In genomic region chrX:20543867-20544266, GRCm38 (mm10) we compare ENCODE assay signal across 33 mouse cellular contexts. TPM values are rescaled to one million over a fixed set of nuclear protein-coding genes. Genes with fewer than 3 reads are reported as not detected.
"Had no signal": no experiment of that assay in that cellular context is flagged by ENCODE, and none has a peak within 500 bp of the region (broad histone marks: within the 10 kb centered on the region; RNA-seq: fewer than 3 reads in every experiment).

No protein-coding gene starts in this region.

- H3K9me3 ChIP-seq: limb, embryonic 10.5 days; limb, embryonic 12.5 days; limb, embryonic 13.5 days; limb, embryonic 15.5 days; liver, embryonic 12.5 days; liver, embryonic 13.5 days; liver, embryonic 15.5 days; lung, embryonic 15.5 days; megakaryocyte, embryonic 14.5 days; midbrain, embryonic 10.5 days; midbrain, embryonic 12.5 days; midbrain, embryonic 13.5 days; midbrain, embryonic 15.5 days; neural tube, embryonic 12.5 days; neural tube, embryonic 13.5 days had no signal

- ATAC-seq: liver, embryonic 12.5 days; liver, postnatal 0 days; midbrain, embryonic 13.5 days; midbrain, embryonic 15.5 days; midbrain, embryonic 16.5 days had no signal

- H3K27ac ChIP-seq: limb, embryonic 10.5 days; limb, embryonic 12.5 days; limb, embryonic 13.5 days; limb, embryonic 15.5 days; liver, embryonic 12.5 days; liver, embryonic 13.5 days; liver, embryonic 14.5 days; liver, embryonic 15.5 days; lung, embryonic 15.5 days; macrophage; midbrain, embryonic 10.5 days; midbrain, embryonic 12.5 days; midbrain, embryonic 13.5 days; midbrain, embryonic 15.5 days; neural tube, embryonic 12.5 days; neural tube, embryonic 13.5 days had no signal

- DNase-seq: left cerebral cortex, postnatal 4 days; liver; liver, embryonic 13.5 days; liver, postnatal 0 days; lung, adult 18-20 months; lung, adult 2 months; lung, embryonic 14.5 days; lung, postnatal 10 days; lung, postnatal 14 days; lung, postnatal 4 days; midbrain, embryonic 14.5 days had no signal

- H3K27me3 ChIP-seq: limb, embryonic 12.5 days; limb, embryonic 13.5 days; limb, embryonic 15.5 days; liver, embryonic 12.5 days; liver, embryonic 13.5 days; liver, embryonic 15.5 days; lung, embryonic 15.5 days; midbrain, embryonic 12.5 days; midbrain, embryonic 13.5 days; midbrain, embryonic 15.5 days; neural tube, embryonic 12.5 days; neural tube, embryonic 13.5 days had no signal

- H3K4me2 ChIP-seq: limb, embryonic 12.5 days; limb, embryonic 13.5 days; limb, embryonic 15.5 days; liver, embryonic 11.5 days; liver, embryonic 12.5 days; liver, embryonic 13.5 days; liver, embryonic 15.5 days; lung, embryonic 14.5 days; lung, embryonic 15.5 days; midbrain, embryonic 11.5 days; midbrain, embryonic 12.5 days; midbrain, embryonic 13.5 days; midbrain, embryonic 15.5 days; neural tube, embryonic 12.5 days; neural tube, embryonic 13.5 days had no signal

- H3K9ac ChIP-seq: limb, embryonic 12.5 days; limb, embryonic 13.5 days; limb, embryonic 15.5 days; liver, embryonic 12.5 days; liver, embryonic 13.5 days; liver, embryonic 14.5 days; liver, embryonic 15.5 days; liver, postnatal 0 days; lung, embryonic 14.5 days; lung, embryonic 15.5 days; midbrain, embryonic 12.5 days; midbrain, embryonic 13.5 days; midbrain, embryonic 15.5 days; neural tube, embryonic 12.5 days; neural tube, embryonic 13.5 days had no signal

- H3K4me1 ChIP-seq: limb, embryonic 10.5 days; limb, embryonic 12.5 days; limb, embryonic 13.5 days; liver, embryonic 12.5 days; liver, embryonic 13.5 days; liver, embryonic 15.5 days; midbrain, embryonic 12.5 days; midbrain, embryonic 13.5 days; midbrain, embryonic 15.5 days; neural tube, embryonic 12.5 days; neural tube, embryonic 13.5 days had no signal

- H3K4me3 ChIP-seq: limb, embryonic 10.5 days; limb, embryonic 12.5 days; limb, embryonic 13.5 days; limb, embryonic 15.5 days; liver, embryonic 12.5 days; liver, embryonic 13.5 days; liver, embryonic 15.5 days; lung, embryonic 15.5 days; megakaryocyte, embryonic 14.5 days; midbrain, embryonic 10.5 days; midbrain, embryonic 12.5 days; midbrain, embryonic 13.5 days; midbrain, embryonic 15.5 days; myocyte; neural tube, embryonic 12.5 days; neural tube, embryonic 13.5 days had no signal

- H3K36me3 ChIP-seq: limb, embryonic 10.5 days; limb, embryonic 12.5 days; limb, embryonic 13.5 days; limb, embryonic 15.5 days; liver, embryonic 12.5 days; liver, embryonic 13.5 days; liver, embryonic 15.5 days; lung, embryonic 15.5 days; midbrain, embryonic 10.5 days; midbrain, embryonic 12.5 days; midbrain, embryonic 13.5 days; midbrain, embryonic 15.5 days; neural tube, embryonic 12.5 days; neural tube, embryonic 13.5 days had no signal

RNA-seq across cellular contexts. Expression of gene Rgn, which starts 5.7 kb away (rescaled TPM):
- polyA plus RNA-seq: limb, embryonic 11.5 days; macrophage; myocyte; neural tube, embryonic 11.5 days had no signal
